Mouse (Mus musculus): ENCODE results near the gene Galns. TPM values are rescaled to one million over a fixed set of nuclear protein-coding genes. Genes with fewer than 3 reads are reported as not detected.

The Galns gene
- total RNA-seq (2012; rRNA removed), result 19.8 and 25.6 TPM in 2 replicates
- 13.2 and 16.4 TPM in 2 replicates for total RNA-seq (2014; rRNA removed)
- 23.5 and 25.6 TPM in 2 replicates for polyA plus RNA-seq (2012; ENCODE audit: insufficient read length, low read depth)

- in situ Hi-C loops (cut with MboI; ENCODE audit: low pct_ligation_motif_present, low pct_unique_long_range_greater_than_20kb, low sequenced_read_pairs), result no loop called here
- peaks cover 5 to 37% of the 10 kb centered on the region in 2 experiments for H3K36me3 ChIP-seq (replicated peaks in 1 of 2; ENCODE audit: control insufficient read depth in 1 of 2, insufficient read depth in 1 of 2, low read length in 1 of 2)
- H3K4me2 ChIP-seq (ENCODE audit: insufficient read depth, low read depth, poor library complexity, severe bottlenecking), result peak within 1 kb of the TSS; percentile 92
- TF ChIP-seq IRF4 (IDR thresholded peaks at IDR 0.05; ENCODE audit: low read depth, low read length) (peak; percentile 21; the same call in 1 of the 2 replicates), CTCF (conservative IDR thresholded peaks at IDR 0.05 in 1 of 2, IDR thresholded peaks at IDR 0.05 in 1 of 2; ENCODE audit: low read depth in 2 of 2, low read length in 2 of 2) (peak in 1 of 2 experiments; percentile 32; a peak in 1 of 4 replicates), CHD1 (IDR thresholded peaks at IDR 0.05; ENCODE audit: low read depth, low read length) (no peak), KAT2A (IDR thresholded peaks at IDR 0.05; ENCODE audit: insufficient replicate concordance, low read length) (no peak), HCFC1 (IDR thresholded peaks at IDR 0.05; ENCODE audit: low read depth, low read length) (peak; percentile 50), CHD2 (IDR thresholded peaks at IDR 0.05; ENCODE audit: low read length) (0 out of 2 replicates have a peak, but pooled peaks have one; percentile 4), RAD21 (IDR thresholded peaks at IDR 0.05; ENCODE audit: low read depth, low read length) (no peak; the same call in 1 of the 2 replicates), MAX (IDR thresholded peaks at IDR 0.05; ENCODE audit: low read length) (peak; percentile 59; the same call in 1 of the 2 replicates), SIN3A (IDR thresholded peaks at IDR 0.05; ENCODE audit: low read length) (peak; percentile 67), POLR2AphosphoS2 (IDR thresholded peaks at IDR 0.05; ENCODE audit: low read depth, low read length) (peak; percentile 72; the same call in 1 of the 2 replicates), MEF2A (IDR thresholded peaks at IDR 0.05; ENCODE audit: borderline replicate concordance, low read depth, low read length) (no peak), ZKSCAN1 (IDR thresholded peaks at IDR 0.05; ENCODE audit: borderline replicate concordance, low read depth, low read length) (no peak), TBP (conservative IDR thresholded peaks at IDR 0.05; ENCODE audit: low read depth, low read length) (no peak), ZMIZ1 (IDR thresholded peaks at IDR 0.05; ENCODE audit: low read depth, low read length) (peak; percentile 66; the same call in 1 of the 2 replicates), PAX5 (IDR thresholded peaks at IDR 0.05; ENCODE audit: low read length) (no peak), NELFE (IDR thresholded peaks at IDR 0.05; ENCODE audit: low read depth, low read length) (peak; percentile 91), MAZ (IDR thresholded peaks at IDR 0.05; ENCODE audit: low read depth, low read length) (no peak; the same call in 1 of the 2 replicates), UBTF (IDR thresholded peaks at IDR 0.05; ENCODE audit: low read depth, low read length) (no peak), TCF12 (IDR thresholded peaks at IDR 0.05; ENCODE audit: low read depth, low read length) (no peak), GABPA (IDR thresholded peaks at IDR 0.05; ENCODE audit: insufficient replicate concordance, low read depth, low read length) (no peak), RCOR1 (conservative IDR thresholded peaks at IDR 0.05; ENCODE audit: low read depth, low read length) (no peak), USF1 (IDR thresholded peaks at IDR 0.05; ENCODE audit: low read depth, low read length) (peak; percentile 89), ZNF384 (IDR thresholded peaks at IDR 0.05; ENCODE audit: low read depth, low read length) (no peak), MYC (IDR thresholded peaks at IDR 0.05; ENCODE audit: low read depth, low read length) (0 out of 2 replicates have a peak, but pooled peaks have one; percentile 18), ETS1 (conservative IDR thresholded peaks at IDR 0.05; ENCODE audit: low read depth, low read length) (no peak), NRF1 (IDR thresholded peaks at IDR 0.05; ENCODE audit: low read depth, low read length) (no peak), POLR2A (IDR thresholded peaks at IDR 0.05; ENCODE audit: low read depth, low read length) (peak; percentile 88), MXI1 (IDR thresholded peaks at IDR 0.05; ENCODE audit: low read depth, low read length) (peak; percentile 45), JUND (conservative IDR thresholded peaks at IDR 0.05; ENCODE audit: low read depth, low read length) (no peak), USF2 (conservative IDR thresholded peaks at IDR 0.05; ENCODE audit: low read depth, low read length) (peak; percentile 81), ELF1 (IDR thresholded peaks at IDR 0.05; ENCODE audit: low read depth, low read length) (peak; percentile 74; the same call in 1 of the 2 replicates), JUN (IDR thresholded peaks at IDR 0.05; ENCODE audit: insufficient read depth, low read depth, low read length) (no peak), E2F4 (IDR thresholded peaks at IDR 0.05; ENCODE audit: insufficient replicate concordance, low read depth, low read length) (no peak), EP300 (IDR thresholded peaks at IDR 0.05; ENCODE audit: low read length) (no peak), MAFK (IDR thresholded peaks at IDR 0.05; ENCODE audit: insufficient replicate concordance, low read length) (no peak), SMC3 (IDR thresholded peaks at IDR 0.05; ENCODE audit: low read depth, low read length) (peak; percentile 24; the same call in 1 of the 2 replicates), BHLHE40 (IDR thresholded peaks at IDR 0.05; ENCODE audit: low read depth, low read length) (no peak), ZC3H11A (IDR thresholded peaks at IDR 0.05; ENCODE audit: low read depth, low read length) (no peak)
- H3K9ac ChIP-seq (ENCODE audit: insufficient read depth, low read depth), result peak within 1 kb of the TSS; percentile 72
- H3K4me3 ChIP-seq (replicated peaks in 1 of 3; ENCODE audit: low read depth in 2 of 3, low read length in 2 of 3, poor library complexity in 1 of 3), result peak within 1 kb of the TSS; percentile 78 to 94 (median 80)
- peak; percentile 97 for DNase-seq (ENCODE audit: extremely low read depth)
- no peaks in the 10 kb centered on the region for H3K9me3 ChIP-seq (replicated peaks; ENCODE audit: low read length)
- no peaks in the 10 kb centered on the region for H3K27me3 ChIP-seq (replicated peaks)
- H3K79me2 ChIP-seq (replicated peaks; ENCODE audit: control insufficient read depth, extremely low read depth, insufficient read depth, poor library complexity, severe bottlenecking), result no peaks in the 10 kb centered on the region
- dilution Hi-C loops (cut with MboI; ENCODE audit: extremely low pct_ligation_motif_present, extremely low pct_unique_long_range_greater_than_20kb, low sequenced_read_pairs), result no loop called here
- H3K27ac ChIP-seq (ENCODE audit: insufficient read depth, low read depth), result peak within 1 kb of the TSS; percentile 97
- peaks cover 11 to 48% of the 10 kb centered on the region in 2 experiments for H3K4me1 ChIP-seq (ENCODE audit: control insufficient read depth in 1 of 2, insufficient read depth in 2 of 2)
Measured at GRCm38 (mm10) chr8:122611295-122612133, at the start of gene Galns, which contains the start of gene Trappc2l. Galns (minus strand) TSS chr8:122611463. Trappc2l (plus strand) TSS chr8:122611640.
